Mouse (Mus musculus) midbrain, embryonic 11.5 days (tissue): Measurements from ENCODE around the gene Akt2. TPM values are rescaled to one million over a fixed set of nuclear protein-coding genes. Genes with fewer than 3 reads are reported as not detected.
"Not testable (repeated sequence)": the region's sequence is repeated elsewhere in the genome, so short reads cannot be mapped to it uniquely, and the experiment has no call there.

ENCODE experiments used
- ATAC-seq: fragments of 200-750 bp; cut with Nextera tagmentation; 2 replicates; pipeline ENCODE4 v1.8.0; 2017; ENCODE audit warnings: moderate TSS enrichment, moderate library complexity; ENCODE audit not compliant: low FRiP score
- DNase-seq: peaks from one replicate; pipeline ENCODE4 v3.0.0; 2015; ENCODE audit warnings: low spot score; ENCODE audit errors: missing footprints
- H3K27ac ChIP-seq: fragments of 300-500 bp; sonication (generic); 2 replicates; pipeline ENCODE4 v1.5.1; 2014; ENCODE audit warnings: low read depth, low read length
- H3K27me3 ChIP-seq: fragments of 300-500 bp; sonication (generic); 2 replicates; pipeline ENCODE4 v1.6.1; 2014; ENCODE audit warnings: mild to moderate bottlenecking, low read length, moderate library complexity, mixed read lengths; ENCODE audit not compliant: control insufficient read depth, insufficient read depth
- H3K36me3 ChIP-seq: fragments of 300-500 bp; sonication (generic); 2 replicates; pipeline ENCODE4 v1.6.1; 2014; ENCODE audit warnings: mild to moderate bottlenecking, low read length, moderate library complexity, mixed read lengths; ENCODE audit not compliant: control insufficient read depth, insufficient read depth
- H3K4me1 ChIP-seq: fragments of 300-500 bp; sonication (generic); 2 replicates; pipeline ENCODE4 v1.6.1; 2014; ENCODE audit warnings: low read length; ENCODE audit not compliant: control insufficient read depth, insufficient read depth
- H3K4me2 ChIP-seq: fragments of 300-500 bp; sonication (generic); 2 replicates; pipeline ENCODE4 v1.6.1; 2014; ENCODE audit warnings: mild to moderate bottlenecking, moderate library complexity
- H3K4me3 ChIP-seq: fragments of 300-500 bp; sonication (generic); 2 replicates; pipeline ENCODE4 v1.5.1; 2014; ENCODE audit warnings: low read depth, low read length
- H3K9ac ChIP-seq: fragments of 300-500 bp; sonication (generic); 2 replicates; pipeline ENCODE4 v1.6.1; 2014; ENCODE audit warnings: low read length
- H3K9me3 ChIP-seq: fragments of 300-500 bp; sonication (generic); 2 replicates; pipeline ENCODE4 v1.6.1; 2016; ENCODE audit warnings: low read length; ENCODE audit not compliant: control insufficient read depth
- WGBS: fragments of 180-500 bp; shearing (Covaris S2); extraction: QIAGEN DNeasy Blood & Tissue Kit; methylation state at CpG from one replicate; pipeline ENCODE4 v1.1.7; 2014; 5-methylcytosine and 5-hydroxymethylcytosine counted together
- polyA plus RNA-seq: library from polyadenylated mRNA; unstranded; fragments of >200 nt; fragmentation: Nextera tagmentation; extraction: Ambion mirVana; gene quantifications from 2 replicates; pipeline ENCODE4 v1.2.1, GENCODE M21; 2014

The Akt2 gene
- polyA plus RNA-seq, 1 experiment from 2014 or later, result 69.0 TPM

- Histone ChIP-seq H3K27me3 (no peaks in the 10 kb centered on the region), H3K9me3 (no peaks in the 10 kb centered on the region), H3K4me1 (no peaks in the 10 kb centered on the region), H3K27ac (no peak overlapping the region), H3K9ac (no peak overlapping the region), H3K4me2 (no peak overlapping the region), H3K4me3 (no peak overlapping the region), H3K36me3 (peaks cover 12% of the 10 kb centered on the region)
- DNase-seq (no peak), ATAC-seq (no peak)
- 87% methylated on average over 7 of the region's 7 CpGs for WGBS
Measured at GRCm38 (mm10) chr7:27627707-27628106, 36.4 kb downstream of the Akt2 start.

- H3K4me2 ChIP-seq, result no peak overlapping the region
- H3K9me3 ChIP-seq, result no peaks in the 10 kb centered on the region
- H3K27me3 ChIP-seq, result no peaks in the 10 kb centered on the region
- H3K27ac ChIP-seq, result no peak overlapping the region
- no peak for DNase-seq
- 95% methylated on average over 6 of the region's 6 CpGs for WGBS
- no peak overlapping the region for H3K9ac ChIP-seq
- peaks cover 17% of the 10 kb centered on the region for H3K36me3 ChIP-seq
- no peak overlapping the region for H3K4me3 ChIP-seq
- no peaks in the 10 kb centered on the region for H3K4me1 ChIP-seq
- ATAC-seq, result no peak
Measured at GRCm38 (mm10) chr7:27628190-27628589, 36.8 kb downstream of the Akt2 start.

DNA sequence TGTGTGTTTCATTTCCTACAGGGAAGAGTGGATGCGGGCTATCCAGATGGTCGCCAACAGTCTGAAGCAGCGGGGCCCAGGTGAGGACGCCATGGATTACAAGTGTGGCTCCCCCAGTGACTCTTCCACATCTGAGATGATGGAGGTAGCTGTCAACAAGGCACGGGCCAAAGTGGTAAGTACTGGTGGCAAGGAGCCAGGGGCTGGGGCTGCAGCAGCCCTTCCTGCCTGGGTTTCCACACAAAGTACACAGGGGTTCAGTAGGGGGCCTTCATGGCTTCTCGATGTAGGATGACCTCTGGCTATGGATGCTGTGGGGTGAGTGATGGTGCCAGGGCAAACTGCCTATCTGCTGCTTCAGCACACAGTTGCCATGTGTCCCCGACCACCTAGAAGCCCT lies 37.5 kb downstream of the Akt2 start:
- ATAC-seq, DNase-seq, H3K4me2 ChIP-seq, H3K27ac ChIP-seq, H3K9ac ChIP-seq, H3K27me3 ChIP-seq, H3K4me3 ChIP-seq, H3K4me1 ChIP-seq, H3K9me3 ChIP-seq: not testable (repeated sequence)
- 98% methylated on average over 7 of the region's 7 CpGs for WGBS
- peaks cover 17% of the 10 kb centered on the region for H3K36me3 ChIP-seq

GRCm38 (mm10) chr7:27631439-27631838 lies 40.1 kb downstream of the Akt2 start:
- 95% methylated on average over 4 of the region's 4 CpGs for WGBS
- Histone ChIP-seq H3K9me3 (no peaks in the 10 kb centered on the region), H3K27me3 (no peaks in the 10 kb centered on the region), H3K9ac (no peak overlapping the region), H3K4me2 (no peak overlapping the region), H3K4me1 (no peaks in the 10 kb centered on the region), H3K4me3 (no peak overlapping the region), H3K36me3 (peaks cover 22% of the 10 kb centered on the region), H3K27ac (no peak overlapping the region)
- no peak for DNase-seq
- ATAC-seq, result no peak

- no peak for ATAC-seq
- Histone ChIP-seq H3K4me2 (no peak overlapping the region), H3K9ac (no peak overlapping the region), H3K4me3 (no peak overlapping the region), H3K27ac (no peak overlapping the region), H3K4me1 (no peaks in the 10 kb centered on the region), H3K9me3 (no peaks in the 10 kb centered on the region), H3K36me3 (peaks cover 26% of the 10 kb centered on the region), H3K27me3 (no peaks in the 10 kb centered on the region)
- 84% methylated on average over 6 of the region's 6 CpGs for WGBS
- no peak for DNase-seq
Measured at GRCm38 (mm10) chr7:27633166-27633565, 41.8 kb downstream of the Akt2 start.

DNA sequence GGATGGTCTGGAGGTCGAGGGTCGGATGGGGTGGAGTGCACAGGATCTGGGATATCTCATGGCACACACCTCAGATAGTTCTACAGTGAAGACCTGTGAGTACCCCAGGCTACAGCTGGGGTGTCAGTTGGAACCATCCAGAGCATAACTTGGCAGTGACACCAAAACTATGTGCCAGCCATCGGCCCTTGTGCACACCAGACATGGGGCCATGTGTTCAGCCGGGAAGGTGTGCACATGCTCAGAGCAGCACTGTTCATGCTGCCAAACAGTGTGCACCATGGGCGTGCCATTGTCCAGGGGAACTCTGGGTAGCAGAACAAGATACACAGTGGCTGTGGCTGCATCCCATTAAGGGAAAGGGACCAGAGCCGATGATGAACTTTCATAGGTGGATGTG lies 43.3 kb downstream of the Akt2 start:
- H3K9ac ChIP-seq, result no peak overlapping the region
- no peak overlapping the region for H3K4me2 ChIP-seq
- no peaks in the 10 kb centered on the region for H3K4me1 ChIP-seq
- no peak overlapping the region for H3K4me3 ChIP-seq
- H3K27ac ChIP-seq, result no peak overlapping the region
- H3K36me3 ChIP-seq, result peaks cover 22% of the 10 kb centered on the region
- 92% methylated on average over 6 of the region's 6 CpGs for WGBS
- no peak for DNase-seq
- no peaks in the 10 kb centered on the region for H3K9me3 ChIP-seq
- H3K27me3 ChIP-seq, result no peaks in the 10 kb centered on the region
- no peak for ATAC-seq

GRCm38 (mm10) chr7:27635094-27635493 lies 43.7 kb downstream of the Akt2 start:
- H3K36me3 ChIP-seq, result peaks cover 22% of the 10 kb centered on the region
- H3K9me3 ChIP-seq, H3K27me3 ChIP-seq, ATAC-seq, DNase-seq, H3K4me2 ChIP-seq, H3K4me3 ChIP-seq, H3K9ac ChIP-seq, H3K4me1 ChIP-seq, H3K27ac ChIP-seq: not testable (repeated sequence)
- 94% methylated on average over 2 of the region's 2 CpGs for WGBS

DNA sequence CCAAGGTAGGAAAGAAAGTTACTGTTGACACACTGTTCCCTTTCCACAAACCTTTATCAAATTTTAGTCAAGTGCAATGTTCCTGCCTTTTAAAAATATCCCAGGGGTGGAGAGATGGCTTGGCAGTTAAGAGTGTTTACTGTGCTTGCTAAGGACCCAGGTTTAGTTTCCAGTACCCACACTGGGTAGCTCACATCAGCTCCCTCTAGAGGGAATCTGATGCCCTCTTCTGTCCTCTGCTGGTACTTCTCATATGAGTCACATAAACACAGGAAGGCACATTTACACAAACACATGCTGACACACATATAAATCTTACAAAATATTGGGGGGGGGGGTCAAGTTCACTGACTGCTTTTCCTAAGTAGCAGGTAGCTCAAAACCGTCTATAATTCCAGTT lies 53.1 kb downstream of the Akt2 start:
- WGBS, result 52% methylated on average over 1 of the region's 1 CpGs
- no peak for ATAC-seq

DNA sequence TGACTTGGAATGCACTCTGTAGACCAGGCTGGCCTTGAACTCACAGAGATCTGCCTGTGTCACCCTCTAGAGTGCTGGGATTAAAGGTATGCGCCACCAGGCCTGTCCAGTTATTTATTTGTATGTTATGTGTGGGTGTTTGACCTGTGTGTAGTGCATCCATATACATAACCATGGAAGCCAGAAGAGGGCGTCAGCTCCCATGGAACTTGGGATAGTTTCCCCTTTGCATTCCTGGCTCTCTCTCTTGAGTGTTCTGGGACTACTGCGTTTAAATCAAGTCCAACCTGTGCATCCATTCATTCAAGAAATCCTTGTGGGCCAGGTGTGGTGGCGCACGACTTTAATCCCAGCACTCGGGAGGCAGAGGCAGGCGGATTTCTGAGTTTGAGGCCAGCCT lies 55.2 kb downstream of the Akt2 start:
- Histone ChIP-seq H3K27ac (no peak overlapping the region), H3K4me1 (no peaks in the 10 kb centered on the region), H3K27me3 (no peaks in the 10 kb centered on the region), H3K36me3 (no peaks in the 10 kb centered on the region), H3K9ac (no peak overlapping the region), H3K9me3 (no peaks in the 10 kb centered on the region), H3K4me2 (no peak overlapping the region), H3K4me3 (no peak overlapping the region)
- WGBS, result 89% methylated on average over 7 of the region's 7 CpGs
- ATAC-seq (no peak), DNase-seq (no peak)

More for the DNA sequence above, 53.1 kb downstream of the Akt2 start:
- no peak overlapping the region for H3K4me2 ChIP-seq
- H3K27me3 ChIP-seq, result no peaks in the 10 kb centered on the region
- H3K9ac ChIP-seq, result no peak overlapping the region
- H3K9me3 ChIP-seq, result no peaks in the 10 kb centered on the region
- no peak overlapping the region for H3K27ac ChIP-seq
- no peaks in the 10 kb centered on the region for H3K36me3 ChIP-seq
- no peaks in the 10 kb centered on the region for H3K4me1 ChIP-seq
- DNase-seq, result no peak
- H3K4me3 ChIP-seq, result no peak overlapping the region
